Mouse (Mus musculus): ENCODE data around the gene Mrvi1.

DNA sequence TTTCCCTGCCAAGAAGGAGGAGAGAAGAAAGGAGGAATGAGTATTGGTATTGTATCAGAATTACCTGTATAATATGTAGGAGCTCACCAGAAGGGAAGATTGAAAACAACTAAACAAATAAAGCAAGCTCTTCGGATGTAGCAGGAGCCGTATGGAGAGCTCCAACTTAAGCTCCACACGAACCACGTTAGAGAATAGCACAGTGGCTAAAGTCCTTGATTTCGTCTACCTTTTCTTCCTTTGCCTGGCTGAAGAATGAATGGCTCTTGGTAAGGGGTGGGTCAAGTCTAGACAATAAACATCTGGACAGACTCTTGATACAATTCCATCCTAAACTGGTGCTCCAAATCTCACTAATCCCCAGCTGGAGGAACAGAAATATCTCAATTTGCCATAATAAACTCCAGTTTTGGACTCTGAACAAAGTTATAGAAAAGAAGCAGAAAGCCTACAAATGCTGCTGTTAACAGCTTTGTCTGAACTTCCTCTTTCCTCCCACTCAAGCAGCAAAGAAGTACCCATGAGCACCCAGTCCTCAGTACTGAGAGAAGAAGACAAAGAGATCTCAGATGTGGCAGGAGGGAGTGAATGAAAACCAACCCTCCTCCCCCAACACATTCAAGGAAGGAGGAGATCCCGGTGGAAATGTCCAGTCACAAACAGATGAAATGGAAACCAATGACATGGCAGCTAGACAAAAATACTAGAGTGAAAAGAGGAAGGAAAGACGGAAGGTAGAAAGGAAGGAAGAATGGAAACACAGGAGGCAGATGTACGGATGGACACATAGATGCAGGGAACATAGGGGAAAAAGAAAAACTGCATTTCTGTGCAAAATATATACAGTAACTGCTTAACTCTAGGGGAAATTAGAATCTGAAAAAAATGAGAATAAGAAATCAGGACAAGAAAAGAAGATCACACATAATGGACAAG is 73.8 kb downstream of the Mrvi1 start:
- TF ChIP-seq EP300 (IDR thresholded peaks at IDR 0.05; ENCODE audit: insufficient read depth, low read depth, low read length) (no peak), POLR2A (IDR thresholded peaks at IDR 0.05; ENCODE audit: insufficient read depth, low read depth, low read length) (no peak), CTCF (IDR thresholded peaks at IDR 0.05) (no peak)
